Mouse (Mus musculus): ENCODE results near the gene Gcfc2. TPM values are rescaled to one million over a fixed set of nuclear protein-coding genes. Genes with fewer than 3 reads are reported as not detected.

Gene Gcfc2
- 22.2 to 33.6 TPM (median 28.0 TPM) in 3 replicates for total RNA-seq (2017)

- ATAC-seq (replicated peaks; ENCODE audit: insufficient number of reproducible peaks, low FRiP score, low TSS enrichment, poor library complexity, severe bottlenecking), result peak; percentile 85
Measured at GRCm38 (mm10) chr6:81923523-81924142, at the start of gene Gcfc2. Gcfc2 (plus strand) TSS chr6:81923669.

GRCm38 (mm10) chr6:81895678-81896230 is 27.7 kb upstream of the Gcfc2 start:
- no peak for ATAC-seq (replicated peaks; ENCODE audit: insufficient number of reproducible peaks, low FRiP score, low TSS enrichment, poor library complexity, severe bottlenecking)

- no peak for ATAC-seq (replicated peaks; ENCODE audit: insufficient number of reproducible peaks, low FRiP score, low TSS enrichment, poor library complexity, severe bottlenecking)
Measured at GRCm38 (mm10) chr6:81910302-81910855, 13.1 kb upstream of the Gcfc2 start.

- no peak for ATAC-seq (replicated peaks; ENCODE audit: insufficient number of reproducible peaks, low FRiP score, low TSS enrichment, poor library complexity, severe bottlenecking)
Measured at GRCm38 (mm10) chr6:81911244-81911643, 12.2 kb upstream of the Gcfc2 start.

GRCm38 (mm10) chr6:81911713-81912112 is 11.8 kb upstream of the Gcfc2 start:
- no peak for ATAC-seq (replicated peaks; ENCODE audit: insufficient number of reproducible peaks, low FRiP score, low TSS enrichment, poor library complexity, severe bottlenecking)

GRCm38 (mm10) chr6:81912177-81912576 is 11.3 kb upstream of the Gcfc2 start:
- no peak for ATAC-seq (replicated peaks; ENCODE audit: insufficient number of reproducible peaks, low FRiP score, low TSS enrichment, poor library complexity, severe bottlenecking)

GRCm38 (mm10) chr6:81924304-81924703 is 835 bp downstream of the Gcfc2 start:
- no peak for ATAC-seq (replicated peaks; ENCODE audit: insufficient number of reproducible peaks, low FRiP score, low TSS enrichment, poor library complexity, severe bottlenecking)

- ATAC-seq (replicated peaks; ENCODE audit: insufficient number of reproducible peaks, low FRiP score, low TSS enrichment, poor library complexity, severe bottlenecking), result no peak
Measured at GRCm38 (mm10) chr6:81929402-81929801, 5.9 kb downstream of the Gcfc2 start.

GRCm38 (mm10) chr6:81933281-81933680 is 9.8 kb downstream of the Gcfc2 start:
- ATAC-seq (replicated peaks; ENCODE audit: insufficient number of reproducible peaks, low FRiP score, low TSS enrichment, poor library complexity, severe bottlenecking), result no peak

- ATAC-seq (replicated peaks; ENCODE audit: insufficient number of reproducible peaks, low FRiP score, low TSS enrichment, poor library complexity, severe bottlenecking), result no peak
Measured at GRCm38 (mm10) chr6:81941718-81942117, 18.2 kb downstream of the Gcfc2 start.

- no peak for ATAC-seq (replicated peaks; ENCODE audit: insufficient number of reproducible peaks, low FRiP score, low TSS enrichment, poor library complexity, severe bottlenecking)
Measured at GRCm38 (mm10) chr6:81943281-81943680, 19.8 kb downstream of the Gcfc2 start.

GRCm38 (mm10) chr6:81944432-81944831 is 21.0 kb downstream of the Gcfc2 start:
- no peak for ATAC-seq (replicated peaks; ENCODE audit: insufficient number of reproducible peaks, low FRiP score, low TSS enrichment, poor library complexity, severe bottlenecking)

- ATAC-seq (replicated peaks; ENCODE audit: insufficient number of reproducible peaks, low FRiP score, low TSS enrichment, poor library complexity, severe bottlenecking), result no peak
Measured at GRCm38 (mm10) chr6:81946906-81947305, 23.4 kb downstream of the Gcfc2 start.

GRCm38 (mm10) chr6:81955133-81955532 is 31.7 kb downstream of the Gcfc2 start:
- no peak for ATAC-seq (replicated peaks; ENCODE audit: insufficient number of reproducible peaks, low FRiP score, low TSS enrichment, poor library complexity, severe bottlenecking)

- no peak for ATAC-seq (replicated peaks; ENCODE audit: insufficient number of reproducible peaks, low FRiP score, low TSS enrichment, poor library complexity, severe bottlenecking)
Measured at GRCm38 (mm10) chr6:81956399-81956798, 32.9 kb downstream of the Gcfc2 start.

- ATAC-seq (replicated peaks; ENCODE audit: insufficient number of reproducible peaks, low FRiP score, low TSS enrichment, poor library complexity, severe bottlenecking), result no peak
Measured at GRCm38 (mm10) chr6:81957992-81958391, 34.5 kb downstream of the Gcfc2 start.

- no peak for ATAC-seq (replicated peaks; ENCODE audit: insufficient number of reproducible peaks, low FRiP score, low TSS enrichment, poor library complexity, severe bottlenecking)
Measured at GRCm38 (mm10) chr6:81959866-81960265, 36.4 kb downstream of the Gcfc2 start.

GRCm38 (mm10) chr6:81960284-81960683 is 36.8 kb downstream of the Gcfc2 start:
- no peak for ATAC-seq (replicated peaks; ENCODE audit: insufficient number of reproducible peaks, low FRiP score, low TSS enrichment, poor library complexity, severe bottlenecking)

- ATAC-seq (replicated peaks; ENCODE audit: insufficient number of reproducible peaks, low FRiP score, low TSS enrichment, poor library complexity, severe bottlenecking), result peak; percentile 95
Measured at GRCm38 (mm10) chr6:81965296-81966067, 42.0 kb downstream of the Gcfc2 start, which contains the start of gene Mrpl19. Mrpl19 (minus strand) TSS chr6:81965958.

Data from monocyte, adult 5-6 weeks (primary cell).